Mouse (Mus musculus): Measurements from ENCODE around the gene Sval3.

Gene Sval3

DNA sequence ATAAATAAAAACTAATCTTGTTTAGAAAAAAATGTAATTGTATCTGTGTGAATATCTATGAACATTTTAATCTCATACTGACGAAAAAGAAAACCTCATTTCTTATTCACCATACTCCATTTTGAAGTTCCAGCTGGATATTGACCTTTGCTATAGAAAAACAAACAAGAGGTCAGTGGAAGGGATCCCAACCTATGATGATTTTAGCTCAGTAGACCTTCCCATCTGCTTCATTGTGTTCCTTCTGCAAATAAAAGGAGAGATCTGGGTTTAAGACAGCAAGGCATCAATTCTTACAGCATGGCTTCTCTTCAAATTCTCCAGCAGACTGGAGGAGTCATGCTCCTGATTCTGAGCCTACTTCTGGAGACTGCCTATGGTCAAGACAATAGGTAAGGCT lies at the start of gene Sval3:
Sval3 (plus strand) TSS at position 301 of the 400 bp plus-strand sequence.
- DNase-seq (ENCODE audit: low spot score): no peak

- no peak for DNase-seq (ENCODE audit: low spot score)
These were observed 16.6 kb upstream of the Sval3 start, which contains the start of gene Sval1 for GRCm38 (mm10) chr6:41951330-41951729. Sval1 (plus strand) TSS chr6:41951630.

Measured in adipocyte (in vitro differentiated cells).